Mouse (Mus musculus): ENCODE measurements around the gene Parp3. TPM values are rescaled to one million over a fixed set of nuclear protein-coding genes. Genes with fewer than 3 reads are reported as not detected.

Parp3 gene
- total and polyA plus RNA-seq, 3 experiments, result 2.2 to 5.0 TPM; not detected in 1

DNA sequence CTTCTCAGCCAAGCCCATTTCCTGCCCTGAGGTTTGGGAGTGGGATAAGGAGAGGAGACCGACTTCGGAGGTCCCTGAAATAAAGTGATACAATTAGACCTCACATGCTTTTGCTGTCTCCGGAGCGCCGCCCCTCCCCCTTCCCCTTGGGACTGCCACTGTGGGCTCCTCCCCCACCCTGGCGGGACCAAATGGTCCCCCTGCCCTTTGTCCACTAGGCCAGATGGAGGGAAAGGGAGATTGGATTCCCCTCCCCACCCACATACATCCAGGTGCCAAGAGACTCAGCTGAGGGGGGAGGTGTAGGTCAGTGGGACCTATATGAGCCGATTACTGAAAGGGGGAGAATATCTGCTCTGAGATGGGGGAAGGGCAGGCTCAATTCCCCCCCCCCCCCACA is 23.9 kb downstream of the Parp3 start:
- Histone ChIP-seq H3K9me3 (replicated peaks; ENCODE audit: insufficient read depth, low read length) (no peaks in the 10 kb centered on the region), H3K79me2 (ENCODE audit: control insufficient read depth, insufficient read depth, low read length, poor library complexity) (peaks cover 3% of the 10 kb centered on the region; the same call in 1 of the 2 replicates), H3K4me1 (ENCODE audit: control insufficient read depth in 1 of 2, insufficient read depth in 2 of 2, low read length in 2 of 2) (peaks cover 0 to 4% of the 10 kb centered on the region in 2 experiments; a peak in 2 of 4 replicates), H3K9ac (ENCODE audit: control insufficient read depth, low read depth, low read length, poor library complexity, severe bottlenecking) (peak overlapping the region; percentile 65), H3K4me3 (ENCODE audit: control insufficient read depth in 1 of 2, insufficient read depth in 1 of 2, low read depth in 2 of 2, low read length in 2 of 2) (peak overlapping the region; percentile 66 to 95), H3K27me3 (ENCODE audit: control insufficient read depth in 1 of 2, insufficient read depth in 2 of 2, low read length in 2 of 2) (no peaks in the 10 kb centered on the region), H3K27ac (ENCODE audit: control insufficient read depth, low read depth, low read length) (no peak overlapping the region), H3K36me3 (ENCODE audit: control insufficient read depth in 1 of 2, insufficient read depth in 2 of 2, low read length in 2 of 2) (peaks cover 0 to 2% of the 10 kb centered on the region in 2 experiments; a peak in 2 of 4 replicates)
- DNase-seq (ENCODE audit: low read depth, low spot score), result no peak
- peak; percentile 9; the same call in 1 of the 2 replicates for TF ChIP-seq CHD2 (IDR thresholded peaks at IDR 0.05; ENCODE audit: low read length)
- TF ChIP-seq E2F4 (IDR thresholded peaks at IDR 0.05; ENCODE audit: borderline replicate concordance, low read depth, low read length), result no peak
- TF ChIP-seq MEF2A (IDR thresholded peaks at IDR 0.05; ENCODE audit: extremely low read depth, insufficient replicate concordance, low read depth, low read length, poor library complexity, severe bottlenecking), result no peak
- TF ChIP-seq GATA1 (IDR thresholded peaks at IDR 0.05; ENCODE audit: low read depth, low read length), result no peak
- no peak for TF ChIP-seq HCFC1 (IDR thresholded peaks at IDR 0.05; ENCODE audit: low read depth, low read length)

DNA sequence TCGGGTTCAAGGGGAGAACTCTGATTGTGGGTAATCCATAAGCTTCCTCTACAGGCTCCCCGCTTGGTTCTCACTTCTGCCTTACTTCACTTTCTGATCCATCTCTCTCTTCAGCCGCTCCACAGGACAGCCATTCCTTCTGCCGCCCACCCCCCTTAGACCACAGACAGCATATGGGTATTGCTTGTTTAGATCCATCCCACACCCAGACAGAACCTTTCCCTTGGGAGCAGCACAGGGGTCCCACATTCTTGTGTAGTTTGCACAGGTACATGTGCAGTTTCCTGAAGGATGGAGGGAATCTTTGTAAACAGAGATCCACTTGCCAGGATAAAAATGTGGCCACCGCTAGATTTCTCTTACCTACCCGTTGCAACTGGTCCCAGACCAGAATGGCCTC is 24.4 kb downstream of the Parp3 start:
- Histone ChIP-seq H3K36me3 (ENCODE audit: control insufficient read depth in 1 of 2, insufficient read depth in 2 of 2, low read length in 2 of 2) (peaks cover 0 to 2% of the 10 kb centered on the region in 2 experiments; a peak in 2 of 4 replicates), H3K9ac (ENCODE audit: control insufficient read depth, low read depth, low read length, poor library complexity, severe bottlenecking) (no peak overlapping the region), H3K9me3 (replicated peaks; ENCODE audit: insufficient read depth, low read length) (no peaks in the 10 kb centered on the region), H3K79me2 (ENCODE audit: control insufficient read depth, insufficient read depth, low read length, poor library complexity) (peaks cover 3% of the 10 kb centered on the region; the same call in 1 of the 2 replicates), H3K27ac (ENCODE audit: control insufficient read depth, low read depth, low read length) (no peak overlapping the region), H3K4me1 (ENCODE audit: control insufficient read depth in 1 of 2, insufficient read depth in 2 of 2, low read length in 2 of 2) (peaks cover 0 to 6% of the 10 kb centered on the region in 2 experiments; a peak in 2 of 4 replicates), H3K27me3 (ENCODE audit: control insufficient read depth in 1 of 2, insufficient read depth in 2 of 2, low read length in 2 of 2) (no peaks in the 10 kb centered on the region), H3K4me3 (ENCODE audit: control insufficient read depth in 1 of 2, insufficient read depth in 1 of 2, low read depth in 2 of 2, low read length in 2 of 2) (no peak overlapping the region)
- 0 out of 2 replicates have a peak, but pooled peaks have one; percentile 34 for TF ChIP-seq RCOR1 (IDR thresholded peaks at IDR 0.05; ENCODE audit: low read depth, low read length)
- no peak for TF ChIP-seq SMC3 (IDR thresholded peaks at IDR 0.05; ENCODE audit: low read depth, low read length)
- DNase-seq (ENCODE audit: low read depth, low spot score), result no peak

- H3K4me1 ChIP-seq (ENCODE audit: control insufficient read depth in 1 of 2, insufficient read depth in 2 of 2, low read length in 2 of 2), result peaks cover 0 to 6% of the 10 kb centered on the region in 2 experiments; a peak in 2 of 4 replicates
- TF ChIP-seq SMC3 (IDR thresholded peaks at IDR 0.05; ENCODE audit: low read depth, low read length), result no peak
- TF ChIP-seq TAL1 (IDR thresholded peaks at IDR 0.05; ENCODE audit: low read length), result no peak
- no peak for TF ChIP-seq BHLHE40 (IDR thresholded peaks at IDR 0.05; ENCODE audit: borderline replicate concordance, low read depth, low read length)
- TF ChIP-seq ZMIZ1 (IDR thresholded peaks at IDR 0.05; ENCODE audit: low read depth, low read length), result no peak
These were observed 24.9 kb downstream of the Parp3 start for GRCm38 (mm10) chr9:106451899-106452298.

More at GRCm38 (mm10) chr9:106451899-106452298, 24.9 kb downstream of the Parp3 start:
- Histone ChIP-seq H3K27me3 (ENCODE audit: control insufficient read depth in 1 of 2, insufficient read depth in 2 of 2, low read length in 2 of 2) (no peaks in the 10 kb centered on the region), H3K79me2 (ENCODE audit: control insufficient read depth, insufficient read depth, low read length, poor library complexity) (peaks cover 3% of the 10 kb centered on the region; the same call in 1 of the 2 replicates), H3K36me3 (ENCODE audit: control insufficient read depth in 1 of 2, insufficient read depth in 2 of 2, low read length in 2 of 2) (peaks cover 0 to 2% of the 10 kb centered on the region in 2 experiments; a peak in 2 of 4 replicates), H3K27ac (ENCODE audit: control insufficient read depth, low read depth, low read length) (no peak overlapping the region), H3K4me3 (ENCODE audit: control insufficient read depth in 1 of 2, insufficient read depth in 1 of 2, low read depth in 2 of 2, low read length in 2 of 2) (no peak overlapping the region), H3K9ac (ENCODE audit: control insufficient read depth, low read depth, low read length, poor library complexity, severe bottlenecking) (no peak overlapping the region), H3K9me3 (replicated peaks; ENCODE audit: insufficient read depth, low read length) (no peaks in the 10 kb centered on the region)
- DNase-seq (ENCODE audit: low read depth, low spot score), result no peak
